Mouse (Mus musculus) CH12F3 (cell line): ENCODE results near the gene Gm49396.

Experiments used
- in situ Hi-C: fragments of 300-500 bp; cut with MboI; formaldehyde crosslinking; loops from 2 replicates; pipeline ENCODE4 v1.14.3; 2020; ENCODE audit warnings: low sequenced_read_pairs

Gm49396 gene

DNA sequence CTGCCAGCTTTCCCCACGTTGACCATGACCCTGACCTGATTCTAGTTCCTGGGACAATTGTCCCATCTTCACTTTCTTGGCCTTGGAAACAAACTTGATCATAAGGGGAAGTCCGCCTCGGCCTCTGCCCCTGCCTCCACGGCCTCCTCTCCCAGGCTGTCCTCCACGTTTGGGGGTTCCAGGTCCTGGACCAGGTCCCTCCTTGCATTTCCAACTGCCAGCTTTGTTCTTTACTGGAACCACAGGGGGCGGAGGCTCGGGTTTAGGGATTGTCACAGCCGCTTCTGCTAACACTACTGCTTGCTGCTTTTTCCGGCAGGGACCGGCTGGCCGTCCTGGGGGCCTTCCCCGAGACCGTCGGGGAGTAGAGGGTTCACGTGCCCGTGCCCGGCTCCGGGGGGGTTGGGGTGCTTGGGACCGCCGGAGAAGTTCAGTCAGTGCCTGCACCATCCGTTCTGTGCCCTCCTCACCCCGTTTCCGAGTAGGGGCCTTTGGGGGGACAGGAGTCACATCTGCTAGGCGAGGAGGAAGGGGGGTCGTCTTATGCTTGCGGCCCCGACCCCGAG lies 23.4 kb downstream of the Gm49396 start:
- in situ Hi-C loops = no loop called here

GRCm38 (mm10) chr7:30587842-30588667 lies 24.9 kb downstream of the Gm49396 start:
- in situ Hi-C loops = no loop called here

DNA sequence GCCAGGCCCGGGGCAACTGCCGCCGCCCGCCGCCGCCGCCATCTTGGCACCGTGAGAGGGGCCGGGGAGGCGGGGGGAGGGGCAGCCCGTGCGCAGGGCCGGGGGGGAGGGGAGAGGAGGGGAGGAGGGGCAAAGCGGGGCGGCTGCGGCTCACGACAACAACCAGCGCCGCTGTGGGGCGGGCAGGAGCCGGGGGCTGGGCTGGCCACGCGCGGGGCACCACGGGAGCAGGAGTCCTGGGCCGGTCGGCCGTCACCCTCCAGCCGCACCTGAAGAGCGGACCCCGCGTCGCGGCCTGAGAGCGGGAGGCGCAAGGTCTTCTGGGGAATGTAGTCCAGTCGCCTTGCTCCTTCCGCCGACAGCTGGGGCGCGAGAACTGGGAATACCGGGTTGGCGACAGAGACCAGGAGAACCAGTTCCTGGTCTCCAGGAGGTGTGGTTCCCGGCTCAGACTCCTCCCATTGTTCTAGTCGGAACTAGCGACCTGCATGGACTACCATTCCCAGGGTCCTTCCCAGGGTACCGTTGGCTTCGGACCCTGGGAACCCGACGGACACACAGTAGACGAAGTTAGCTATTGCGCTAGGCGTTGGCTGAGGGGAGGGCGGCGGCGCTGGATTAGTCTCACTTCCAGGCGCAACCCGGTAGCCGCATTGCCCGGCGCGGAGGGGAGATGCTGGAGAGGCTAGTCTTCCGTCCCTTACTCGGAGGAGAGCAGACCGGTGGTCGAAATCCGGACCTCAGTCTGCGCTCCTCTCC lies 25.7 kb downstream of the Gm49396 start, which contains the start of gene Kmt2b:
Kmt2b (minus strand) TSS at position 51 of the 759 bp plus-strand sequence.
- in situ Hi-C loops = no loop called here

DNA sequence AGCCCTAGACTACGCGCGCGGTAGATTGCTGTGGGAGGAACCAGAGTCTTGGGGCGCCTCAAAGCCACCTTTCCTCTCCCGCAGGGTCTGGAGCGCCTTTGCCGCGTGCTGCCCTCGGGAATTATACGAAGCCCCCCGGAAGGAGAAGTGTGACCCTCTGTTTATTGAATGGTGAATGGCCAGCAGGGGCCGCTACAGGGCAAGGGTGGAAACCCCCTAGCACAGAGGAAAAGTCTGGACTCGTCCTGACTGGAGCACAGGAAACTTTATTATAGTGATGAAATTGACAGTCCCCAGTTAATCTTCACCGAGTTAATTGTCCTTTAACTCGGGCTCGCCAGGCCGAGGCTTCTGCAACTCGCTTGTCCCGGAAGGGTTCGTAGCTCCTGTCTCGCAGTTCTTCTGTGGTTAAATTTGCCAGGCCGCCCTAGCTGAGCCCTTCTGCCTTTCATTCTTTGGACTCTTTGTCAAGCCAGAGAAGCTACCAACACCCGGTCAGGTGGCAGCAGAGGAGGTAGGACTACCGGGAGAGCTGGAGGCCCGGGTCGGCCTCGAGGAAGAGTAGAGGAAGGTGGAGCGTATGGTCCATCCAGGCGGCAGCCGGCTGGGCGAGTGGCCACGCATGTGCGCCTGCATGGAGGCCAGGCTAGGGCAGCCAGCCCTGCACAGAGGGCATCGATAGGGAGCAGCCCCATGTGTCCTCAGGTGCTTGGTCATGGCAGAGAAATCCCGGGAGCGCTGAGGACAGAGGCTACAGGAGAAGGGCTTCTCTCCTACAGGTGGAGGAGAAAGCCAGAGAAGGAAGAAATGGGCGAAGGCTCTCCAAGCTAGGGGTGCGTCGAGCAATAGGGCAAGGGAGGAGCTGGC lies 26.5 kb downstream of the Gm49396 start:
- in situ Hi-C loops = no loop called here

DNA sequence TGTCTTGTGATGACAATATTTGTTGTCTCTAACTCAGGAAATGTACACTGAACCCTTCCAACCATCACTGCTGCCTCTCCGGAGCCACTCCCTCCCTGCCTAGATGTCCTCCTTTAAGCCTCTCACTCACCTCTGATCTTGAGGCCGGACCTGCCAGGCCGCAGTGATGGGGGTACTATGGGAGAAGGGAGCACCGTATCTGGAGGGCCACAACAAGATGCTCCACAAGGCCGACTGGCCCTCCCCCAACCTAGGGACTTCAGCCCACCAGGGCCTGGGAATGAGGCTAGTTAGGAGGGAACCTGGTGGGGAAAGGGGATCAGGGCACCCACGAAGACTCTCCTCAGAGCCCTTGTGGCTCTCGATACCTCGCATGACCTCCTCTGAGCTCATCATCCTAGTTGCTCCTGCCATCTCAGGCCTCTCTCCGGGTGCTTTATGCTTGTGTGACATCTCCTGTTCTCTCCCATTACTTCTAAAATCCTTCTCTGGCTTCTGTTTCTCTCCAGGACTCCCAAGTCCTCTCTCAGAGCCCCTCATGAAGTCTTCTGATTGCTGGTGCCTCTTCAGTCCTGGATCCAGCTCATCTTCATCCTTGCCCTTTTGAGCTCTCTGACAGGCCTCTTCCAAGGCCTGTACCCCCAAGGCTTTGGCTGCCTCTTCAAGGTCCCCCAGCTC lies 27.9 kb downstream of the Gm49396 start:
- in situ Hi-C loops = no loop called here

- in situ Hi-C loops = no loop called here
Observed at GRCm38 (mm10) chr7:30591605-30591951, 28.4 kb downstream of the Gm49396 start.

GRCm38 (mm10) chr7:30592772-30593423 lies 29.8 kb downstream of the Gm49396 start:
- in situ Hi-C loops = no loop called here

DNA sequence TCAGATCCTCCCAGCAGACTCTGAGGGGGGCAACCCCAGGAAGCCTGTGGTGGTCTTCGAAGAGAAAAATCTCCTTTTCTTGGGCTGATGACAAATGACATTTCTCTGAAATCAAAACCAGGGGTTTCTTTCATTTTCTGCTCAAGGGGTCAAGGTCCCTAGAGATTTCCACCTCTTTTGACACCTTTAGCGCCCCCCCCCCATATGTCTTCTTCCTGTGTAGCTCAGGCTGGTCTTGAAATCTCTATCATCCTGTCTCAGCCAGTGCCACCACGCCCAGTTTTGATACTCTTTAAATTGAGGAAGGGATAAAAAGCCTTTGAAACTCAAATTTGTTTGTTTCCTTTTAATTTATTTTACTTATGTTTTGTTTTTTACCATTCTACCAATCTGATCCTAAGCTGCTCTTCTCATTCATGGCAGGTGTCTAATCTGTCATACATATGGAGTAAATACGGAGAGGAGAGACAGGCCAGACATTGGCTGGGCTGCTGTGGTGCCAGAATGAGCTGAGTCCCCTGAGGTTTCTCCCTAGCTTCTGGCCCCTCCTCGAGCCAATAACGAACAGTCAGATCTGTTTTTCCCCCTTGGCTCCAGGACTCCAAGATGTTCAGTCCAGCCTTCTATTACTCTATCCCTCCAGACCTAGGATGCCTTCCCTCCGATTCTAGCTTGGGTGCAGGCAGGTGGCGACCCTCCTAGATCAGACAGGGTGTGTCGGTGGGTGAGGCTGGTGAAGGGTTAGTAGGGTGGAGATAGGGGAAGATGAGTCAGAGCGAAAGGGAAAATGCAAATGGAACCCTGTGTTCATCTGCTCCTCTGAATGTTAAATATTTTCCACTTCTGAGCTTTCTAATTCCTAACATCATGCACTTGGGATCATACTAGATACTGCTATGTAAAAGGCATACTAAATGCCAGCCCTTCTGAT lies 30.7 kb downstream of the Gm49396 start:
- in situ Hi-C loops = no loop called here

DNA sequence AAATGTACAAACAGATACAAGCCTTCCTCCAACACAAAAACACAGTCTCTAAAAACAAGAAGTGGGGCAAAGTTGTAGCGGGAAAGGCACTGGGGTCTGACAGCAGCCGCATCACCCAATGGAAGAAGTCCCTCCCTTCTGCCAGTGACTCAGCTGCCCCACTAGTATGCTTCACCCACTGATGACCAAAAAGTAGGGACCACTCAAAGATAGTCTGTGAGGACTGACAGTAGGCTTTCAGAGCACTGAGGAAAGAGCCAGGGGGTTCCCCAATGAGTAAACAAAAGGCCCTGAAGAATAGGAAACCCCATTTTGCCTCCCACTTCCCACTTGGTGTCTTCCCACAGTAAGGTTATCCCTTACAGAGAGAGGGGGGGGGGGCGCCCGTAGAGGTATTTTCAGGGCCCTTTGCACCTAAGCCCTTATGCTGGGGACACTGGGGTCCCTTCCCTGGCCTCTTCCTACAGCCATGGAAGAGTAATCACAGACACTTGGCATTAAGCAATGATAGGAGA lies 31.4 kb downstream of the Gm49396 start:
- in situ Hi-C loops = no loop called here

DNA sequence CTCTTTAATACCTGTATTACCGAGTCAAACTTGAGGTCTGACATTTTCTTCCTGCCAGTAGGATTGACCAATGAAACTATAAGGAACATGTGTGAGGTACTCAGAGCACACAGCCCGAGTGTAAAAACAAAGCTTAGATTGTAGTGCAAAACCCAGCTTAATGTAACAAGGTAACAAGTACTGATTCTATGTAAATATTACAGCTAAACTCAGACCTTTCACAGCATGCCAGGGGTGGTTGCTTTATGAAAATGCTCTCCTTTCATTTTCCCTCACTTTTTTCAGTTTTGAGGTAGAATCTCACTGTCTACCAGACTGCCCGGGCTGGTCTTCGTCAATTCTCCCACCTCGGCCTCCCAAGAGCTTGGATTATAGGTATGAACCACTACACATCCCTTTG lies 32.9 kb downstream of the Gm49396 start:
- in situ Hi-C loops = no loop called here

DNA sequence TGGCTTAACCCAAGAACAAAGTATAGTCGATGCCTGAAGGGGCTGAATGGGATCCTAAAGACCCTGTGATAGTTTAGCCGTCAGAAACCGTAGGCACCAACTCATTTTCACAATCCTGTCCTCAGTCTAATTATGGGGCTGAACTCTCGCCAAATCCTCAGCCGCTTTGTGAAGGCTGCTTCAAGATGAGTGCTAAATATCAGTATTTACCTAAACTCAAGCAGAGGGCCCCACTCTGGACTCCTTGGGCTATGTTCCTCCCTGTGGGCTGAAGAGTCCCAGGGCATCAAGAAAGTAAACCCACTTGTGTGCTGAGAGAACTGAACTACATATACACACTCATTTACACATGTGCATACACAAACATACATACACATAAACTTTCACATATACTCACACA lies 33.7 kb downstream of the Gm49396 start:
- in situ Hi-C loops = no loop called here

GRCm38 (mm10) chr7:30598786-30599185 lies 35.6 kb downstream of the Gm49396 start, which contains the start of gene Zbtb32:
Gene Zbtb32 (minus strand): TSS chr7:30598909.
- in situ Hi-C loops = no loop called here

DNA sequence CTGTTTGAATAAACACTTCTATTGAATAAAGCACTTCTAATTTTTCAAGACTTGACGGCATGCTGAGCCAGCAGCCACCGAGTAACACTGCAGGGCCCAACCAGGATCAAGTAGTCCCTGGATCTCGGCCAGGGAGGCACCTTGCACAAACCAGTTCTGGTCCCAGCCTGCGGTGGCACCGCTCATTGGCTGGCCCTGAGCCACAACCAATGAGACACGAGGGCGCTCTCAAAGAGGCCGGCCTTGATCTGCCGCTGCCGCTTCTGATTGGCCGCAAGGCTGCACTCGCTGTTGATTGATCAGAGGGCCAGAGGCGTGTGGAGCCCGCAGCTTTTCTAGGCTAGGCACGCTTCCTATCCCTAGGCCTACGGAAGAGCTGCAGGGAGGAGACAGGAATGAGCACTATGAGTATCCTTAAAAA lies 36.8 kb downstream of the Gm49396 start:
- in situ Hi-C loops = no loop called here

- in situ Hi-C loops = no loop called here
Observed at GRCm38 (mm10) chr7:30600651-30601050, 37.5 kb downstream of the Gm49396 start.

- in situ Hi-C loops = no loop called here
Observed at GRCm38 (mm10) chr7:30602583-30602982, 39.4 kb downstream of the Gm49396 start.

GRCm38 (mm10) chr7:30604424-30604823 lies 41.3 kb downstream of the Gm49396 start:
- in situ Hi-C loops = no loop called here

- in situ Hi-C loops = no loop called here
Observed at GRCm38 (mm10) chr7:30604944-30605343, 41.8 kb downstream of the Gm49396 start.

DNA sequence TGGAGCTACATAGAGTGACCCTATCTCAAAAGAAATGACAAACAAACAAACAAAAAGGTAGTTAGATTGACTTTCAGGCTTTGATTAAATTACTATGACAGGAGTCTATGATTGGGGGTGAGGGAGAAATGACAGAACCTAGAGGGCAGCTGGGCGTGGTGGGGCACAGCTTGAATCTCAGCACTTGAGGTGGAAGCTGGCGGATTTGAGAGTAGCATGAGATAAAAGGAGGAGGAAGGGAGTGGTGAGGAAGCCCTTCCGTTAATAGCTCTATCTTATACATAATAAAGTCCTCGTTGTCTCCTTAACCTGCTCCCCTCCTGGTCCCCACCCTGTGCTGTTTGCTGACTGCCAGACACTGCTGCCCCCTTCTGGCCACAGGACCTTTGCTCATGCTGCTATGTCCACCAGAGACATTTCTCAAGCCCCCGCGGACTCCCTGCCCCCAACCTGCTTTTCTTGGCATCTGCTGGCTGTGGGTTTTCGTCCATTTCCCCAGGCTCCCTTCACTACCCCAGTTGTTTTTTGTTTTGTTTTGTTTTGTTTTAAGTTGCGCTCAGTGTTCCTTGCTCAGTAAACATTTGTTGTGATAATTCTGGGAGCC lies 44.7 kb downstream of the Gm49396 start:
- in situ Hi-C loops = no loop called here
